Mouse (Mus musculus) olfactory bulb, adult 2 months (tissue): ENCODE results near the gene Kcnh3. TPM values are rescaled to one million over a fixed set of nuclear protein-coding genes. Genes with fewer than 3 reads are reported as not detected.
"Not testable (repeated sequence)": the region's sequence is repeated elsewhere in the genome, so short reads cannot be mapped to it uniquely, and the experiment has no call there.

Experiments
- H3K27ac ChIP-seq: fragments of 200-500 bp; 2 replicates; pipeline ENCODE4 v1.5.1; 2012; ENCODE audit warnings: low read depth, low read length; ENCODE audit not compliant: insufficient read depth
- H3K4me1 ChIP-seq: fragments of 200-500 bp; 2 replicates; pipeline ENCODE4 v1.6.1; 2012; ENCODE audit warnings: low read length; ENCODE audit not compliant: control insufficient read depth, insufficient read depth
- H3K4me3 ChIP-seq: fragments of 200-500 bp; 2 replicates; pipeline ENCODE4 v1.5.1; 2012; ENCODE audit warnings: mild to moderate bottlenecking, low read depth, low read length, moderate library complexity; ENCODE audit not compliant: insufficient read depth
- CTCF ChIP-seq: fragments of 200-500 bp; IDR thresholded peaks from 2 replicates; pipeline ENCODE4 v1.5.1; 2012; ENCODE audit warnings: low read depth, mild to moderate bottlenecking, low read length, moderate library complexity; ENCODE audit not compliant: insufficient read depth
- POLR2A ChIP-seq: fragments of 200-500 bp; IDR thresholded peaks from 2 replicates; pipeline ENCODE4 v1.6.1; 2012; ENCODE audit warnings: mild to moderate bottlenecking, low read depth, low read length, moderate library complexity; ENCODE audit not compliant: insufficient read depth
- WGBS: fragments of 180-500 bp; shearing (Covaris S2); methylation state at CpG from one replicate; pipeline ENCODE4 v1.1.7; 2018; 5-methylcytosine and 5-hydroxymethylcytosine counted together
- polyA plus RNA-seq: library from polyadenylated mRNA; stranded (reverse); fragments of >200 nt; gene quantifications from 2 replicates; pipeline ENCODE4 v1.2.4, GENCODE M21; 2012; ENCODE audit warnings: low replicate concordance; ENCODE audit not compliant: missing spikeins, insufficient read depth, insufficient read length

The Kcnh3 gene
- polyA plus RNA-seq, 1 experiment, result not detected

DNA sequence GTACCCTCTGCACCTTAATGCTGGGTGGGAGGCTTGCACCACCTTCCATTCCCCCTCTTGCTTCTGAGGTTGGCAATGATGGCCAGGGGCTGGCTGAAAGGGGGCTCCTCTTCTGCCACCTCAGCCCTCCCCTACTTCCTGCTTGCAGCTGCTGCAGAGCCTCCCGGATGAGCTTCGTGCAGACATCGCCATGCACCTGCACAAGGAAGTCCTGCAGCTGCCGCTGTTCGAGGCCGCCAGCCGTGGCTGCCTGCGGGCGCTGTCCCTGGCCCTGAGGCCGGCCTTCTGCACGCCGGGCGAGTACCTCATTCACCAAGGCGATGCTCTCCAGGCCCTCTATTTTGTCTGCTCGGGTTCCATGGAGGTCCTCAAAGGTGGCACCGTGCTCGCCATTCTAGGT is 9.1 kb downstream of the Kcnh3 start:
- Histone ChIP-seq H3K4me3 (no peak overlapping the region), H3K4me1 (peaks cover 46% of the 10 kb centered on the region), H3K27ac (peak overlapping the region; percentile 16; the same call in 1 of the 2 replicates)
- no peak for TF ChIP-seq CTCF
- no peak for TF ChIP-seq POLR2A
- 69% methylated on average over 17 of the region's 17 CpGs for WGBS

DNA sequence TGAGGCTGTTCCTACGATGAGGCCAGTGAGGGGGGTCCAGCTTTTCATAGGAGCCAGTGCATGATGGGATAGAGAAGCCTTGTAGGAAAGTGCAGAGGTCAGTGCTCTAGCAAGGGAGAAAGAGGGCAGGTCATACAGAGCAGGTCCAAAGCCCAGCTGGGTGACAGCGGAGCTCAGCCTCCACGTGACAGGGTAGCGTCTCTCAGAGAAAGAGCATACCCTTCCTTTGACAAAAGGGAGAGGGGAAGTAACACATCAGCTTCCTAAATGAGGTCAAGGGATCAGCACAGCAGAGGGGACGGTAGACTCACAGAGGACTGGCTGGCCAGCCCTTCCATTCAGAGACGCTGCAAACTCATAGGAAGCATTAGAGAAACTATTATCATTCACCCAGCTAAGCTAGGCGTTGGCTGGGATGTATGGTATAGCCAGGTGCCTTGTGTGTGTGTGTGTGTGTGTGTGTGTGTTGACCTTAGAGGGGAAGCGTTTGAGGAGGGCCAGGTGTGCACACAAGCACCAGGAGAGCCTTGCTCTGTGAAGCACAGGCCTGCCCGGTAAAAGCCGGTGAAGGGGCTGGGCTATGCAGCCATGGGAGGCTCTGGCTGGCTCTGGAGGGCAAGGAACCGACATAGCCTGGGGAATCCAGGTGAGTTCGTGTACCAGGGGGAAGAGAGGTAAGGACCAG is 9.8 kb downstream of the Kcnh3 start:
- TF ChIP-seq CTCF (no peak), POLR2A (no peak)
- H3K4me3 ChIP-seq, result no peak overlapping the region
- 70% methylated on average over 12 of the region's 12 CpGs for WGBS
- H3K4me1 ChIP-seq, result peaks cover 42% of the 10 kb centered on the region
- H3K27ac ChIP-seq, result peak overlapping the region; percentile 8; the same call in 1 of the 2 replicates

DNA sequence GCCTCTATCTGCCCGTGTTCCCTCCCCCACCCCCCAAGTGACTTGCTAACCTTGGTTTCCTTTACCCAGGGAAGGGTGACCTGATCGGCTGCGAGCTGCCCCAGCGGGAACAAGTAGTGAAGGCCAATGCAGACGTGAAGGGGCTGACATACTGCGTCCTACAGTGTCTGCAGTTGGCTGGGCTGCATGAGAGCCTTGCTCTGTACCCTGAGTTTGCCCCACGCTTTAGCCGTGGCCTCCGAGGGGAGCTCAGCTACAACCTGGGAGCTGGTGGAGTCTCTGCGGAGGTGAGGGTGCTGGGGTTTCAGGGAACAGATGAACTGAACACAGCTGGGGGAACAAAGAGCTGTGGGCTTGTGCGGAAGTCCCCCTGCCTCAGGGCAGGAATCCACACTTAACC is 13.3 kb downstream of the Kcnh3 start:
- TF ChIP-seq CTCF, result no peak
- no peak for TF ChIP-seq POLR2A
- Histone ChIP-seq H3K4me3 (no peak overlapping the region), H3K4me1 (peaks cover 26% of the 10 kb centered on the region), H3K27ac (no peak overlapping the region; the same call in 1 of the 2 replicates)
- 62% methylated on average over 11 of the region's 11 CpGs for WGBS

DNA sequence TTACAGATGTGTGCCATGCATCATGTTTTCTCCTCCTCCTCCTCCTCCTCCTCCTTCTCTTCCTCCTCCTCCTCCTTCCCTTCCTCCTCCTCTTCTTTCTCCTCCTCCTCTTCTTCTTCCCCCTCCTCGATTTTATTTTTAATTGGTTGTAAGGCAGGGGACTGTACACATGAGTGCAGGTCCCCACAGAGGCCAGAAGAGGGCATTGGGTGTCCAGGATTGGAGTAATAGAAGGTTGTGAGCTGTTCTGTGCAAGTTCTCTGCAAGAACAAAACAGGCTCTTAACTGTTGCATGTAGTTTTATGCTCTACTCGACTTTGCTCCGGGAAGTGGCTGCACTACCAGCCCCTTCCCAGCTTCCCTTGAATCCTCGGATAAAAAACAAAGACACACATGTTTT is 15.5 kb downstream of the Kcnh3 start:
- 67% methylated on average over 4 of the region's 4 CpGs for WGBS
- Histone ChIP-seq H3K4me3 (no peak overlapping the region), H3K4me1 (peaks cover 15% of the 10 kb centered on the region), H3K27ac (no peak overlapping the region)
- TF ChIP-seq CTCF (no peak), POLR2A (no peak)

DNA sequence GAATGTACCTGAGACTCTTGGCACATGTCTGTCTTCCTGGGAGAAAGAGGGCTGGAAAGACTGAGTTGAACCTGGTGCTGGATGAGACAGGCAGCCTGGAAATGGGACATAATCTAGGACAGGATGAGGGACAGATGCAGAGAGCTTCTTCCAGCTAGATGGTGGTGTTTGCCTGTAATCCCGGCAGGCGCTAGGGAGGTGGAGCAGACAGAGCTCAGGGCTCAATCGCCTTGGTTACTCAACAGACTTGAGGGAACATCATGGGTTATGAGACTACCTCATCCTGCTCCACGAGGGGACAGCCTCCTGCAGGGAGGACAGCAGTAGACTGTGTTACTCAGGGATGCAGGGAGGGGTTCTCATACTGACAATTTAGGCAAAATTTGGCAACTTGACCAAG is 16.6 kb downstream of the Kcnh3 start:
- WGBS, result 45% methylated on average over 4 of the region's 4 CpGs
- H3K27ac ChIP-seq, result no peak overlapping the region
- no peak for TF ChIP-seq POLR2A
- TF ChIP-seq CTCF, result no peak
- H3K4me3 ChIP-seq, result no peak overlapping the region
- peaks cover 15% of the 10 kb centered on the region for H3K4me1 ChIP-seq

DNA sequence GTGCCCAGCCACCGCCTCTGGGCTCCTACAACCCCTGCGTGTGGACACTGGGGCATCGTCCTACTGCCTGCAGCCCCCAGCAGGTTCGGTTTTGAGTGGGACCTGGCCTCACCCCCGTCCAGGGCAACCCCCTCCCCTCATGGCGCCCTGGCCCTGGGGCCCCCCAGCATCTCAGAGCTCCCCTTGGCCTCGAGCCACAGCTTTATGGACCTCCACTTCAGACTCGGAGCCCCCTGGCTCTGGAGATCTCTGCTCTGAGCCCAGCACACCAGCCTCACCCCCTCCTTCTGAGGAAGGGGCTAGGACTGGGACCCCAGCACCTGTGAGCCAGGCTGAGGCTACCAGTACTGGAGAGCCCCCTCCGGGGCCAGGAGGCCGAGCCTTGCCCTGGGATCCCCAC is 17.4 kb downstream of the Kcnh3 start:
- 88% methylated on average over 10 of the region's 10 CpGs for WGBS
- no peak overlapping the region for H3K27ac ChIP-seq
- TF ChIP-seq POLR2A, result no peak
- no peak for TF ChIP-seq CTCF
- peaks cover 20% of the 10 kb centered on the region for H3K4me1 ChIP-seq
- no peak overlapping the region for H3K4me3 ChIP-seq

DNA sequence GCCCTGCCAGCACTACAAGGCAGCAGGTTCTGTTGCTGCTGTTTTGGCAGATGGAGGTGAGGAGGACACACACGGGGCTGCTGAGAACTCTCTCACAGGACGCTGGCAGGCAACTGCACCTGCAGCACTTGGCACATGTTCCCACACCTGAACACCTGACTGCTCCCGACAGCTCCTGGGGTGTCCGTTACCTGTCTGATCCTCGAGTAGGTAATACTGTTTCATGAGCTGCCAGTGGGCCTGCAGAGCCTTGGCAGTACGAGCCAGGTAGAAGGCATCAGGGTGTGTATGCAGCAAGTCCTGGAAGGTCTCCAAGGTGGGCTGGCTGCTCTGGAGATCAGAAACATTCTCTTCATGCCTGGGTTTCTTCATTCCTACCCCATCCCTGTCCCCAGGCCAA is 22.1 kb downstream of the Kcnh3 start:
- not testable (repeated sequence) for H3K4me3 ChIP-seq, H3K27ac ChIP-seq
- peaks cover 40% of the 10 kb centered on the region for H3K4me1 ChIP-seq
- WGBS, result 86% methylated on average over 6 of the region's 6 CpGs

DNA sequence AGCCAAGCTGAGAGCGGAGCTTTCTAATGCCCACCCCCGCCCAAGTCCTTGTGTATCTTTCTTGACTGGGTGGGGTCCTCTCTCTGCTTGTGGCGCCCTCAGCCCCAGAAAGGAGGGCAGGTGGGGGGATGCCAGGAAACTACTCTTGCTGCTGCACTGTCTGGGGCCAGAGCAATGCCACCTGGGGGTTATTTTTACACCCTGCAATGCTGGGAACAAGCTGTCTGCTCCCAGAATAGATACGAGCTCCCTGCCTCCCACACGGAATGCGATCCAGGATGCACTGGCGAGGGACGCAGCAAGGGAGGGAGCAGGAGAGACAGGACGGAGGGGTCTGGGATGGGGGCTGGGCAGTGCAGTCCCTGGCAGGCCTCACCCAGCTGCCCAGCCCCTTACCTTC is 24.3 kb downstream of the Kcnh3 start:
- 0 out of 2 replicates have a peak overlapping the region, but pooled peaks have one; percentile 11 for H3K4me3 ChIP-seq
- peak overlapping the region; percentile 93 for H3K27ac ChIP-seq

DNA sequence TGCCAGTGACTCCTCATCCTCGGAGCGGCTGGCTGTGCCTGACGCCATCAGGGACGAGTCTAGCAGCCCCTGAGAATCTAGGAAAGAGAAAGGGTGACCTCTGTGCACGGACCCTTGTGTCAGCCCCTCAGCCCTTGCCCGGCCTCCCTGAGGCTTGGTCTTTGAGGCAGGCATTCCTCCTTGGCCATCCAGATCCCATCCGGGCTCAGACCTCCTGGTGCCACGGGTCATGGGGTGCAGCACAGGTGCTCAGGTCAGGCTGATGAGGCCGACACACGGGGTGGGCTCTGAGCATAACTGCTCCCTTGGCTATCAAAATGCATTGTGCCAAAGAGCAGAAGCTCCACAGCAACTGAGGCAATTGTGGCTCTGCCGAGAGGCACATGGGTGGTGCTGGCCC is 25.3 kb downstream of the Kcnh3 start:
- peaks cover 40% of the 10 kb centered on the region for H3K4me1 ChIP-seq
- 89% methylated on average over 11 of the region's 11 CpGs for WGBS
- peak overlapping the region; percentile 93 for H3K27ac ChIP-seq
- no peak overlapping the region for H3K4me3 ChIP-seq
- TF ChIP-seq CTCF (no peak), POLR2A (no peak)

More for the DNA sequence above, 24.3 kb downstream of the Kcnh3 start:
- TF ChIP-seq POLR2A, result no peak
- TF ChIP-seq CTCF, result no peak
- H3K4me1 ChIP-seq, result peaks cover 40% of the 10 kb centered on the region
- 30% methylated on average over 9 of the region's 9 CpGs for WGBS

DNA sequence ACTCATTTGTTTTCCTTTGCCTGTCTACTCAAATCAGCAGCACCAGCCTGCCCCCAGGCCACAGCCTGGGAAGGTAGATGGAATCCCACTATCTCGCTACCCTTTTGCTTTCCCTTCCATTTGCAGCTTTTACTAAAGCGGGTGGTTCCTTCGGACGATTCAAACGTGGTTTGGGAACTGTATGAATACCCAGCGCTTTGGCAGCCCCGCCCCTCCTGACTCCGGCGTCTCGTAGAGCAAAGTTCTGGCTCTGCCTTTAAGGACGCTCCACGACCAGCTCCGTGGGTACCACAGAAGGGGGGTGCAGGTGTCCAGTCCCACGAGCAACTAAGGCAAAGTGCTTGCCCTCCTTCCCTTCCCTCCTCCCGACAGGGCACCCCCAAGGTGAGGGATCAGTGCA is 26.4 kb downstream of the Kcnh3 start:
- WGBS, result 0% methylated on average over 15 of the region's 15 CpGs
- Histone ChIP-seq H3K4me1 (peaks cover 40% of the 10 kb centered on the region), H3K4me3 (peak overlapping the region; percentile 73), H3K27ac (peak overlapping the region; percentile 35; the same call in 1 of the 2 replicates)
